Mouse (Mus musculus) left cerebral cortex, postnatal 4 days (tissue): ENCODE results near the gene Gmppb. TPM values are rescaled to one million over a fixed set of nuclear protein-coding genes. Genes with fewer than 3 reads are reported as not detected.

Source experiments
- DNase-seq: peaks from one replicate; pipeline ENCODE4 v3.0.0-alpha.2; 2022
- intact Hi-C: fragments of 180-260 bp; cut with DNase I; formaldehyde crosslinking; loops from one replicate; pipeline ENCODE4 v1.15.1; 2025
- total RNA-seq, 2 experiments: library from RNA; stranded (reverse); gene quantifications; 2 replicates each; pipeline ENCODE4 v1.2.3; 2021

The Gmppb gene
- total RNA-seq, 2 experiments from 2014 or later, result 15.2 to 15.5 TPM

DNA sequence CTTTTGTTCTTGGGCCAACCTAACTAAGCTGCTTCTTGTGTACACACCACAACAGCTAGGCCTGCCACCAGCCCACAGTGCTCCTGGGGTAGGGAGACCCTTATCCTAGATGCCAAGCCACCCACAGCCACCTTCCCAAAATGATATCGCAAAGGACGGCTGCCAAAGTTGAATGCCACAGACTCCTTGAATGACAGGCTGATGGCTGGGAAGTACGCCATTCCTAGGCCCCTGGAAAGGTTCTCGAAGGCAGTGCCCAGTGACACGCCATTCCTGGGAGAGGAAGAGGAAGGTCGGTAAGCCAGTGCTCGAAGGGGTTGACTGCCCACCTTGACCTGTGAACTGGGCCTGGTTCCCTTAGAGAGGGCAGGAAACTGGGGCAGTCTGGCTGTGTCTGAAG lies 20.5 kb downstream of the Gmppb start:
- no peak for DNase-seq
- intact Hi-C loops, result loop anchor here (5.0 kb wide), 1 partner anchor 167 kb away; no protein-coding TSS in a partner anchor

DNA sequence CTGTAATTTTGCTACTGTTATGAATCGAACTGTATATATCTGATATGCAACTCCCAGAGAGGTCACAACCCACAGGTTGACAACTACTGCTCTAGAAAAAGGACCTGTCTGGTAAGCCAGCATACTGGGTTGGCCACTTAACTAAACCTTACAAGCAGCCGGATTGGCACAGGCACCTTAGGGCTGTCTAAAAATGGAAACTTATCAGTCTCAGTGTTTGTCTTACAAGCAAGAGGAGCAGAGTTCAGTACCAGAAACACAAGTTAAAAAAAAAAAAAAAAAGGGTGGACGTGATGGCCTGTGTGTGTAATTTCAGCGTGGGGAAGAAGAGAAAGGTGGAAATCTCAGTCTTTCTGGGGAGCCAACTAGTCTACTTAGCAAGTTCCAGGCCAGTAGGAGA lies 22.8 kb downstream of the Gmppb start:
- no peak for DNase-seq
- intact Hi-C loops, result no loop called here

DNA sequence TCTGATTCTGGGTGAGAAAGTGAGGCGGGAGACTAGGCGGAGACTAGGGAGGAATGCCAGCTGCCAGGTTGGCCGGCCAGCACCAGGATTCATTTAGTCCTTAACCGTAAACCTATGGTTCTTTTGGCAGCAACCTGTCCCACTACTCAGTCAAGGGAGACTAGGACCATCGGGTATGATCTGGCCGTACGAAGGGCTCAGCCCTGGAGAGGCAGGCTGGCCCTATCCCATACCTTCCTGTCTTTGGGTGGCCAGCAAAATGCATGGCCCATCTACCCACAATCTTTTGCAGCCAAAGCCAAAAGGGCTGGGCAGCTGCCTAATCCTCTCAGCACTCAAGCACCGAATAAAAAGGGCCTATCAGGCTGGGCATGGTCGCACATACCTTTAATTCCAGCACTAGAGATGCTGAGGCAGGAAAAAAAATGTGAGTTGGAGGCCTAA lies 23.5 kb downstream of the Gmppb start:
- intact Hi-C loops, result no loop called here
- DNase-seq, result no peak

- intact Hi-C loops, result no loop called here
Observed at GRCm38 (mm10) chr9:108073141-108073930, 24.3 kb downstream of the Gmppb start.

DNA sequence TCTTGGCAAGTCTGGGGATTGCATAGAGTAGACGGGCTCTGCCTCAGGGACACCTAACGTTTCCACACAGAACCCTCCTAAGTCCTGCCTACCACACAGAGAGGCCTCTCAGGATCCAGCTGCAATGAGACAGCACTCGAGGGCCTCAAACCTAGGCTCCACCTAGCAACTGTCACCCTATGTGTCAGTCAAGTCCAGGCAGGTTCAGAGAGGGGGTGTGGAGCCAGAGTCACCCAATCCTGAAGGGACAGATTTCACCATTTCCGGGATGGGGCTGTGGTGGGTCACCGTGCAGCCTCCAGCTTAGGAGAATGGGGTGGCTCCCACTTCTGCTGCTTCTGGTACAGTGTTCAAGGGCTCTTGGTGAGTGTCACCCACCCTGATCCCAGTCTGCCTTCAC lies 31.1 kb downstream of the Gmppb start, which contains the start of gene Mst1:
Mst1 (plus strand) TSS at position 269 of the 400 bp plus-strand sequence.
- intact Hi-C loops, result no loop called here
- DNase-seq, result no peak

More at GRCm38 (mm10) chr9:108073141-108073930, 24.3 kb downstream of the Gmppb start:
- no peak for DNase-seq

DNA sequence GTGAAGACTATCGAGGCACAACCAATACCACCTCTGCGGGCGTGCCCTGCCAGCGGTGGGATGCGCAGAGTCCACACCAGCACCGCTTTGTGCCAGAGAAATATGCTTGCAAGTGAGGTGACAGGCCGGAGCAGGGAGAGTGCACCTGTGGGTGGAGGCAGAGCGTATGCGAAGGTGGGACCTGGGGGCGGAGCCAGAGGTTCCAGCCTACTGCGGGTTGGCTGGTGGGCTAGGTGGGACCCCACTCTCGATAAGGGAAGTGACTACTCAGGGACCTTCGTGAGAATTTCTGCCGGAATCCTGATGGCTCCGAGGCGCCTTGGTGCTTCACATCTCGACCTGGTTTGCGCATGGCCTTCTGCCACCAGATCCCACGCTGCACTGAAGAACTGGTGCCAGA lies 33.5 kb downstream of the Gmppb start:
- intact Hi-C loops, result no loop called here
- no peak for DNase-seq

GRCm38 (mm10) chr9:108082988-108083431 lies 34.0 kb downstream of the Gmppb start, which contains the start of gene Rnf123:
Rnf123 (minus strand) TSS chr9:108083346.
- DNase-seq, result no peak
- intact Hi-C loops, result no loop called here

DNA sequence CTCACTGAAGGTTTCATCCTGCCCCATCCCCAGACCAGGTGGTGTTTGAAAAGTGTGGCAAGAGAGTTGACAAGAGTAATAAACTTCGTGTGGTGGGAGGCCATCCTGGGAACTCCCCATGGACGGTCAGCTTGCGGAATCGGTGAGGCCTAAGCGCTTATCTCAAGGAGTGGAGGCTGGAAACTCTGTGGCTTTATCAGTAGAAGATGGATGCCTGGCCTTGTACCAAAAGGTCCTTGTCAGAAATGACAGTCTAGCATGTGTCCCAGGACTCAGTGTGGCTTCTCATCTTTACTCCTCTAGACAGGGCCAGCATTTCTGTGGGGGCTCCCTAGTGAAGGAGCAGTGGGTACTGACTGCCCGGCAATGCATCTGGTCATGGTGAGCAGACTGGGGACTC lies 34.5 kb downstream of the Gmppb start:
- intact Hi-C loops, result no loop called here
- DNase-seq, result no peak

- intact Hi-C loops, result no loop called here
Observed at GRCm38 (mm10) chr9:108085261-108085660, 36.2 kb downstream of the Gmppb start.

GRCm38 (mm10) chr9:108090611-108091120 lies 41.6 kb downstream of the Gmppb start:
- intact Hi-C loops, result no loop called here

More at GRCm38 (mm10) chr9:108085261-108085660, 36.2 kb downstream of the Gmppb start:
- DNase-seq, result no peak

DNA sequence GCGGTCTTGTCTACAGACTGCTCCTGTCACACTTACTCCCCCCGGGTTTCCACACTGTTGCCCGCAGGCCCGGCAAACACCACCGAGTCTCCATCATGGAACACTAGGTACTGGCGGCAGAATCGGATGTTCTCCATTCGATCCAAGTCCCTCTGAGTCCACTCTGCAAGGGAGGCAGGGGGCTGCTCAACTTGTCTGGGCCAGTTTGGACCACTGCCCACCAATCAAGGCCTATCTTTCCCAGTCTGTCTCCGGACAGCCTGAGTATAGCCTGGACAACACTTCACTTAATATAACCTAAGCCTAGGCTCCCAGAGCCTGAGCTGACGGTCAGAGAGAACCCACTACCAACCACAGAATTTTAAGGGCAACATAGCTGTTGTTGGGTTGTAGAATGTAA lies 44.5 kb downstream of the Gmppb start:
- no peak for DNase-seq
- intact Hi-C loops, result no loop called here

More at GRCm38 (mm10) chr9:108090611-108091120, 41.6 kb downstream of the Gmppb start:
- DNase-seq, result no peak

DNA sequence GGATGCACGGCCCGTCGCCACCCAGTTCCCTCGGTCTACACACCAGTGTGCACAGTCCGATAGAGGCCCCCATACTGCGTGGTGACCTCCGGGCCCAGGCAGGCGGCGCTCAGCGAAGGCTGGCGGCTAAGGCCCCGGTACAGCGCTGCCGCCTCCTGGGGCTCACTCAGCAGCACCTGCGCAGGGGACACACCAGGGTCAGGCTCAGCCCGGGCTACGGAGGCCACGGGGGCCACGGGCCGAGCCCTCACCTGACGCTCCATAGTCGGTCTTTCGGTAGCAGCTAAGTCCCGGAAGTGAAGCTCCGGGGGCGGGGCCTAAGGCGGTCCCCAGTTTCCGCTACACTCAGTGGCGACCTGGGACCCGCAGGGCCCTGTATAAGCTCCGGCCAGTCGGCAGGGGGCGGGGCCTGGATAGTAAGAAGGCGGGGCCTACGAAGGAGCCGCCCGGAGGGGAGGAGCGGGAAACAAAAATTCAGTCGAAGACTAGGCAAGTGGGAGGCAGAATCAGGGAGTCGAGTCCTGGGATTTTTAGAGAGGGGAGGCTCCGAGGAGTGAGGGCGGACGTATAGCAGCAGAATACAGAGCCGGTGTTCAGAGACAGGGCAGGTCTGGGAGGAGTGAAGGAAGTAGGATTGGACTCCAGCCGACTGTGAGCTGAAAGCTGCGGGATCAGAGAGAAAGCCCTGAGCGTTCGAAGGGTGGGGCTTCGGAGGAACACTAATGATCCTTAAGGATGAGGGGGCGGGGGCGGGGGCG lies 45.3 kb downstream of the Gmppb start, which contains the start of gene Apeh:
Apeh (minus strand) TSS at position 423 of the 758 bp plus-strand sequence.
- intact Hi-C loops, result no loop called here
- peak; percentile 96 for DNase-seq

GRCm38 (mm10) chr9:108094998-108095411 lies 46.0 kb downstream of the Gmppb start:
- DNase-seq, result no peak
- intact Hi-C loops, result loop anchor here (5.0 kb wide), 1 partner anchor 107 kb away; no protein-coding TSS in a partner anchor

DNA sequence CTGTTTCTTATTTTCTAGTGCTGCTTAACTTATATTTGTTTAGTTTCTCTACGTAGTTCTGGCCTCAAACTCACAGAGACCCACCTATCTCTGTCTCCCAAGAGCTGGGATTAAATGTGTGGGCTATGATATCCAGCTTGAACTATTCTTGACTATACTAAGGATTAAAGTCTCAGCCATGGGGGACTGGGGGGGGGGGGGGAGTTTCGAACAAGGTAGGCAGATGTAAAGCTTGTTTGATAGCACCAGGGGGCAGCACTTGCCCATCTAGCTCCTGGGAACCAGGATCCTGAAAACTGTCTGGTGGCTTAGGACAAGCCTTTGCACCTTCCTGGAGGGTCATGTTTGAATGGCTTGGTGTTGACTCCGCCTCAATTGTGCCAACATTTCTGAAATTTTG lies 46.5 kb downstream of the Gmppb start:
- DNase-seq, result peak; percentile 68
- intact Hi-C loops, result loop anchor here (5.0 kb wide), 1 partner anchor 107 kb away; no protein-coding TSS in a partner anchor

GRCm38 (mm10) chr9:108095949-108096712 lies 47.1 kb downstream of the Gmppb start:
- intact Hi-C loops, result loop anchor here (5.0 kb wide), 1 partner anchor 106 kb away; no protein-coding TSS in a partner anchor

DNA sequence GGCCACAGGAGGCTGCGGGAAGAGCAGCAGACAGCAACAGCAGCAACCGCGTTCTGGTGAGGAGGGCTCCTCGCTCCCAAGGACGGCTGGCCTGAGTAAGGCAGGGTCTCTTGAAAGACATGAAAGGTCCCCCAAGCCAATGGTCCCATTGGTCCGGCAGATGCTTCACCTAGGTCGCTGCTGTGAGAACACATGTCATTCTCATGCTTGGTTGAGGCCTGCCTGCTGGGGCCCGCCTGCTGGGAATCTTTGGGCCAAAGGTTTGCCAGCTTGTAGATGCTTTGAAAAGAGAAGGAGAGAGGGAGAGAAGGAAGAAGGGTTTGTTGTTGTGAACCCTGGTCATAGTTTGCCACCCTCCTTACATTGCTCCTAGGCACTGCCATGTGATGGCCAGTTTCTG lies 50.6 kb downstream of the Gmppb start:
- intact Hi-C loops, result loop anchor here (5.0 kb wide), 1 partner anchor 103 kb away; no protein-coding TSS in a partner anchor
- peak; percentile 58 for DNase-seq

More at GRCm38 (mm10) chr9:108095949-108096712, 47.1 kb downstream of the Gmppb start:
- no peak for DNase-seq
